Mouse (Mus musculus) MEL-GATA-1-ER (cell line): ENCODE measurements at regions not wholly inside any gene's neighbourhood (a gene's known extent, or its start where the extent isn't known, plus 50 kb on each side); places are given as distances from the start of the nearest gene placed in this dataset.

Source experiments
- DNase-seq: peaks from one replicate; pipeline ENCODE4 v3.0.0-alpha.2; 2012; ENCODE audit warnings: low read depth; ENCODE audit errors: extremely low read depth

GRCm38 (mm10) chr15:62116184-62116583, 1193.4 kb upstream of the A1bg start:
- DNase-seq = no peak

DNA sequence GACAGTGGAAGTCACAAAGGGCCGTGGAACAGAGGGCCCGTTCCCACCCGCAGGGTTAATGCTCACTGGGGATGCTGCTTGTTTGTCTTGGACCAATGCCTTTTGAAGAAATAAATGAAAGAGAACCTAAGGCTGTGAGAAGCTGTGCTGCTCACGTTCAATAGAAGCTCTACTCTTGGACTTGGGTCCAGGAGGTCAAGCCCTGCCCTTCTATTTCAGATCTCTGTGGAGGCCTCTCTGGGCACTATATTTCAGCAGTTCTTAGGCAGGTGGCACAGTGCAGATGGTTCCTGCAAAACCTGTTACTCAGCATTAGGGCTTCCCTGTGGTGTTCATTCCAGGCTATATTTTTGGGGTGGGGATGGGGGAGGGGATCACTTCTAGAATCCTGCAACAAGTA, 1192.0 kb upstream of the A1bg start:
- DNase-seq = no peak

DNA sequence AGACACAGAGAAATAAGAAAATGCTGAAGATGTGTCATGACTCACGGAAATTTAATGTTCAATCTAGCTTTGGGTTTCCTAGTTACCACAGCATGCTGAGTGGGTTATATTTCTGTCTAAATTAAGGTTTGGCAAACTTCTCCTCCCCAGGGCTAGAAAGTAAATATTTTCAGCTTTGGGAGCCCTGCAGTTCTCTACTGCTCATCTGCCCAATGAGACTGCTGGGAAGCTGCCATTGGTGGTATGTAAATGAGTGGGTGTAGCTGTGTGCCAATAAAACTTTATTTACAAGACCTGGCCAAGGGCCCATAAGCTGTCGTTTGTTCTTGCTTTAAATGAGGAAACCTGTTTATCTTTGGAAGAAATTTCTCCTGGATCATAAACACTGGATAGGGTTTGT, 1189.3 kb upstream of the A1bg start:
- DNase-seq = no peak

DNA sequence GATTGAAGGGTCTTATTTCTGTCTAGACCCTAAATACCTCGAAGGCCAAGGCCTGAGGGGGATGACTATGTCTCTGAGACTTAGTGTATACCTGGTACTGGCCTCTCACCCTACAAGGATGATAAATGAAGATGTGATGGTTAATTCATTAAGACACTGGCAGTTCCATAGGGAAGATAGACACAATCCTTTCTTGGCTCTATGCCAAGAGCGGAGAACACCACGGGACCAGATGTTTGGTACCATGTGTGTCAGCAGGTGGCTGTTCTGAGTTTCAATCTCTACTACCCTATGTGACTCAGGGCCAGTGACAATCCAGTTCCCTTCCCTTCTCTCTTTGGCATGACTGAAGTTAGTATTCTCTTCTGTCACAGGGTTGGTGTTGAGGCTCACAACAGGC, 1185.2 kb upstream of the A1bg start:
- DNase-seq = no peak

DNA sequence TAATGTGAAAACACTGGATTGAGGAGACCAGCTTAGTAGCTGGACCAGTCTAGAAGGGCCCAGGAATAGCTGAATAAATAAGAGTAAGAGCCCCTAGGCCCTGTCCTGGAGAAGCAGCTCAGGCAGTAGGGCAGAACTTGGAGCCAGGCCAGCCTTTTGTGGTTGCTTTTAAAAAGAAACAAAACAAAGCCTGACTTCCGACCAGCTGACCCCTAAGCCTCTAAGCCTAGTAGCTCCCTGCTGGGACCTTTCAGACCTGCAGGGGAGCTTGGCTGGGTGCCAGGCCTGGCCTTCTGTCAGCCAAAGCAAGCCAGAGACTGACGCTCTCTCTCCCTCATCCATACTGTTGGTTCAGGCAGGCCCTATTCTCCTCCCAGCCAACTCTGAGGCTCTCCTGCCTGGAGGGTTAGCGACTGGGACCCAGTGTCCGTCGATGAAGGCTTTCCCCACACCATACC, 1183.7 kb upstream of the A1bg start:
- DNase-seq = no peak

GRCm38 (mm10) chr15:62105483-62105882, 1182.7 kb upstream of the A1bg start:
- DNase-seq = peak; percentile 15

DNA sequence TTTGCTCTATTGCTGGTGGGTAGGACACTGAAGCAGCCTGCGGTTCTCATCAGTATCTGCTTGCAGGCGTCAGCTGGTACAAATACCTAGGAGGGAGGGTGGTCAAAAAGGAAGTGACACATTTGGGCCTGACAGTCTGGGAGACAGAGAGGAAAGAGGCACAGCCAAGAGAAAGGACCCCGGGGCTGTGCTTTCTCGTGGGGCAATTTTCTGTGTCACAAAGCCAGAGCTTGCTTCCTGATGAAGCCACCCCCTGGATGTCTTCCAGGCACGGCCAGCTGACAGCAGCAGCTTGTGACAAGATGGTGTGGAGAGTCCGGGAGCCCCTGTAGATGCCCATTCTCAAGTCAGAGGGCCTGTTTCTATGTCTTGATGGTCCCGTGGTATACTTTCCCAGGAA, 1181.8 kb upstream of the A1bg start:
- no peak for DNase-seq

DNA sequence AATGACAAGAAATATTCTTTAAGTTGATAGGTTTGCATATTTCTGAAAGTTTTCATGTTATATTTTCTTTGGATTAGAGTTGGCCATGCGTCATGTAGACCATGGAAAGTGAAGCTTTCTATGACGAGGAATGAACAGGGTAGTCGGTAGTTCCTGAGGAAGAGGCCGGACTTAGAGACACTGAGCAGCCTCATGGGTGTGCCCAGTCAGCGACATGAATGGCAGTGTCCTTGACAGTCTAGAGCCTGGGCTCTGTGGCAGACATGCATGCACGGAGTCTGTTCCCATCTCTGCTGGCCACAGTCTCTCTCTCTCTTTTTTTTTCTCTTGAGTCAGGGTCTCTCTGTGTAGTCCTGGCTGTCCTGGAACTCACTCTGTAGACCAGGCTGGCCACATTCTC, 1176.9 kb upstream of the A1bg start:
- DNase-seq = no peak

- DNase-seq = peak; percentile 36
These were observed 1176.2 kb upstream of the A1bg start for GRCm38 (mm10) chr15:62098791-62099660.

GRCm38 (mm10) chr15:62096778-62097177, 1174.0 kb upstream of the A1bg start:
- no peak for DNase-seq

DNA sequence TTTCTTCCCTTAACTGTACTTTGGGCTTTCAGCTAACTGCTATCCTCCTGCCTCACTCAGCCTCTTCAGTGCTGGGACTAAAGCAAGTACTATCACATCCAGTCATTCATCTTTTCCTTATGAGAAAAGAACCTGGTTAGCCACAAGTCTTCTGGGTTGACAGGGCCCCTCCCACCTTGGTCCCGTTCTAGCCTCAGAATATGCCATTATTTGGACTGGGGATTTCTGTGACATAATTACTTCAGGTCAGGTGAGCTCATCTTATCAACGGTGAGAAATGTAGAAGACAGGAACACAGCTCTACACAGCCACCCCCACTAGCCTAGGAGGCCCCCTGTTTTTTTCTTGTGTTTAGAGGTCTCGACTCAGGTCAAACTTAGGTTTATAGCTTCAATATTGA, 1172.4 kb upstream of the A1bg start:
- DNase-seq = no peak

GRCm38 (mm10) chr15:62093672-62094071, 1170.9 kb upstream of the A1bg start:
- no peak for DNase-seq

- no peak for DNase-seq
These were observed 1169.9 kb upstream of the A1bg start for GRCm38 (mm10) chr15:62092671-62093185.

DNA sequence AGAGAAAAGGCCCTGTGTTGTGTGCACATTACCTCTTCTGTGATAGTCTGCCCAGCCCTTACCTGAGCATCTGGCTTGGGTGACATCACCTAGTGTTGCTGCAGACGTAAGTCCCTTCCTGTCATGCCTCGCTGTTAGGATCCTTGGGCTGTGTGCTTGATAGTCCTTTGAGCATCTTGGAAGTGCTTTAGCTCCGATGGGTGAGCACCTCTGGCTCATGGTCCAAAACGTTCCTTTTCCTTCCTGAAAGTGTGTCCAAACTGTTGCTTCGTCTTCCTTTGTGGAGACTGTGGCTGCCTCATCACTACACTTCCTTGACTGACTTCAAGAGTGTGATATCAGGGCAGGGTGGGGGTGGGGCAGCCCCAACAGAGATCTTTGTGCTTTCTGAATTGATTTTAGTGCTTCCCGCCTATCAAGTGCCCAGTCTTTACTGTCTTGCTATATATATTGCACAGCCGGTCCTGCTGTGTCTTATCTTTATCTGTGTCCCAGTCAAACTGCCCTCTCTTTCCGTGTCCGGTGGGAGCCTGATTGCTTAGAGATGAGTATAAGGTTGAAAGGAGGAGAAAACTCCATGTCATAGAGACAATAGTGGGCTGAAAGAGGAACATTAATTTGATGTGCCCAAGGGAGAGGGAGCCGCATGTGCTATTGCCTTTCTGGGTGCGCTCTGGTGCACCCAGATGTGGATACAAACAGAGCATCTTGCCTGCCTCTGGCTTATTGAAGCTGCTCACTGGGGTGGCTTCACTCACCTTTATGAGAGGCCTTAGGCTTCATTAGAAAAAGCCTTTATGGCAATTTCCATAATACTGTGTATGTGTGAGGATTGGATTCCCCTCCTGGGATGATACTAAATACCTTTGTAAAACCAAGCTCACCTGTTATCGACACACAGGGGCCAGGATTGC, 1169.2 kb upstream of the A1bg start:
- DNase-seq = no peak

DNA sequence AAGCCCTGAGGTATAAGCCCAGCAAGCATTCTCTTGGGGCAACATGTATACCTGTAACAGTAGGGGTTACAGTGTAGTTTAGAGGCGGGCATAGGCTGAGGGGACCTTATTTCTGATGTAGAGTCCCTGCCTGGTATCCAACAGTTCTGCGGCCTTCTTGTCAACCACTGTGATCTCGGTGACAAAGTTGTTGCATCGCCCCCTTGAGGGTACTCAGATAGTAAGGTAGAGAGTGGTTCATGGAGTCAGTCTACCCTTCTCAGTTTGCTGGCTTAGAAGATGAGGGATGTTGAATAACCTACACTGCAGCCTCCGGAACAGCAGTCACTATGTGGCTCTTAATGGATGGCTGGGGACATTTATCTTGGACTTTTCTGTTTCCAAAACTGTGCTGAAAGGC, 1168.3 kb upstream of the A1bg start:
- no peak for DNase-seq

GRCm38 (mm10) chr15:62088341-62088740, 1165.5 kb upstream of the A1bg start:
- no peak for DNase-seq

GRCm38 (mm10) chr15:62087755-62088154, 1164.9 kb upstream of the A1bg start:
- no peak for DNase-seq

DNA sequence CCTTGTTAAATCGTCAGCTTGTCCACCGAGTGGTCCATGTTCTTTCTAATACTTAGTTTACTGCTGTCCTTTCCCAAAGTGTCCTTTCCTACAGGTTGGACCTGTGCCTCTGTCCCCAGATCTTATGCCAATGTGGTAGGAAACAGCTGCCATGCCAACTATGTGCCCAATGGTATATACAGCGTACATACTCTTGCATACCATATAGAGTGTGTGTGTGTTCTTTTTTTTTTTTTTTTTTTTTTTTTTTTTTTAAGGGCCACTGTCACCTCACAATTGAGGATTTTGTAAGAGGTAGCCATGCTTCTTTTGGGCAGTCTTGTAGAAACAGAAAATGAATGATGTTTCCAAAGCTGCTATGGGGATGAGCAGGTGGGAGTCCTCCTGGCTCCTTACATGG, 1163.2 kb upstream of the A1bg start:
- DNase-seq = no peak

GRCm38 (mm10) chr15:62083347-62083746, 1160.5 kb upstream of the A1bg start:
- no peak for DNase-seq

DNA sequence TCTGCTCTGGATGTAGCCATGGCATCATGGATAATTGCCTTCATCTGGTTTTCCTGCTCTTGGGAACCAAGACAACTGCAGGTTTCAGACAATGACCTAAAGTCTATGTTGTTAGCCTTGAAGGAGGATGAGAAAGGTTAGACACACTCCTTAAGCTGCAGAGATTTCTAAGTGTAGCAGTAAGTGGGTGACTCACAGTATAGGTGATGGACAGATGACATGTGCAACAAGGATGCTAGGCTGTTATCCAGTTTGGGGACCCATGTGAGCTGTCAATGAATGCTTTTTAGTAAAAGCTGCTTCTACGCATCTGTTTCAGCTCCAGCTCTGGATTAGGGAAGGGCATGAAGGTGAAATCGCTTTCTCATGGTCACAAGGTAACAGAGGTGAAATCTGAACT, 1159.7 kb upstream of the A1bg start:
- no peak for DNase-seq

GRCm38 (mm10) chr15:62079155-62080109, 1156.6 kb upstream of the A1bg start:
- DNase-seq = peak; percentile 26
